Mouse (Mus musculus): ENCODE data around the gene Dad1.

DNA sequence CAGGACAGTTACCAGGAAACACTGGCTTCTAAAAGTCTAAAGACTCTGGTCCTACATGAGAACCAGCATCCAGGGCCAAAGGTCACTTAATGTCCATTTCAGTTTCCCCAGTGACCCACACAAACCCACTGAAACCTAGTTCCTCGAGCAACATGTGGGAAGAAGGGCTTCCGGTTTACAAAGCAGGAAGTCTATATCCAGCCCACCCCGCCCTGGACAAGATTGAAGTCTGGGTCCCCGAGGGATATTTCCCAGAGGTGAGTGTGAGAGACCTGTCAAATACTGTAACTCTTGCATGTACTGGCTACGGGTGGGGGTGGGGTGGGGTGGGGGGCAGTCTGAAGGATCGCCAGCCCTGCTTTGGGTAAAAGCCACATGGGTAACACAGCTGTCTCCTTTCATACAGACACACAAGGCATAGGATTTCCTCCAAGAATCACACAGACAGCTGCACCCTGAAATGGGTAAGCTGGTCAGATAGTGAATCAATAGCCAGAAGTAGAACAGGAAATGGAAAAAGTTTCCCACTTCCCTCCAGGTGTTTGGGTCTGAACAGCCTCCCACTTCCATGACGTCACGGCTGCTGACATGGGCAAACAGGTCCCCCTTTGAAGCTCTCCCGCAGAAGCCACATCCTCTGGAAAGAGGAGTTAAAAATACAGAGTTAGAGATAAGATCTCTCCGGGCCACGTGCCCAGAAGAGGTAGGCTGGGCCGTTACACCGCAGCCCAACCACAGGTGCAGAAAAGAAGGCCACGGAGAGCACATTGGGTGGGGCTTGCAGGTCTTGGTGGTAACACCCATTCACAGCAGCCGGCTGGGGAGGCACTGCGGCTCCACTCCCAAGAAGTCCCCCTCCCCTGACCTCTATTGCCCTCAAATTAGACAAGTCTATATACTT, 26.7 kb downstream of the Dad1 start:
- TF ChIP-seq EP300 (IDR thresholded peaks at IDR 0.05) = no peak
- TF ChIP-seq CTCF (IDR thresholded peaks at IDR 0.05) = no peak

Data from lung, postnatal 0 days (tissue).